Mouse (Mus musculus) olfactory bulb, adult 2 months (tissue): Measurements from ENCODE around the gene Epx. TPM values are rescaled to one million over a fixed set of nuclear protein-coding genes. Genes with fewer than 3 reads are reported as not detected.

Experiments
- H3K27ac ChIP-seq: fragments of 200-500 bp; 2 replicates; pipeline ENCODE4 v1.5.1; 2012; ENCODE audit warnings: low read depth, low read length; ENCODE audit not compliant: insufficient read depth
- H3K4me1 ChIP-seq: fragments of 200-500 bp; 2 replicates; pipeline ENCODE4 v1.6.1; 2012; ENCODE audit warnings: low read length; ENCODE audit not compliant: control insufficient read depth, insufficient read depth
- H3K4me3 ChIP-seq: fragments of 200-500 bp; 2 replicates; pipeline ENCODE4 v1.5.1; 2012; ENCODE audit warnings: mild to moderate bottlenecking, low read depth, low read length, moderate library complexity; ENCODE audit not compliant: insufficient read depth
- CTCF ChIP-seq: fragments of 200-500 bp; IDR thresholded peaks from 2 replicates; pipeline ENCODE4 v1.5.1; 2012; ENCODE audit warnings: low read depth, mild to moderate bottlenecking, low read length, moderate library complexity; ENCODE audit not compliant: insufficient read depth
- POLR2A ChIP-seq: fragments of 200-500 bp; IDR thresholded peaks from 2 replicates; pipeline ENCODE4 v1.6.1; 2012; ENCODE audit warnings: mild to moderate bottlenecking, low read depth, low read length, moderate library complexity; ENCODE audit not compliant: insufficient read depth
- WGBS: fragments of 180-500 bp; shearing (Covaris S2); methylation state at CpG from one replicate; pipeline ENCODE4 v1.1.7; 2018; 5-methylcytosine and 5-hydroxymethylcytosine counted together
- polyA plus RNA-seq: library from polyadenylated mRNA; stranded (reverse); fragments of >200 nt; gene quantifications from 2 replicates; pipeline ENCODE4 v1.2.4, GENCODE M21; 2012; ENCODE audit warnings: low replicate concordance; ENCODE audit not compliant: missing spikeins, insufficient read depth, insufficient read length

Gene Epx
- polyA plus RNA-seq, 1 experiment, result not detected

GRCm38 (mm10) chr11:87852690-87853596 lies 22.4 kb downstream of the Epx start, which contains the start of gene Mks1:
Gene Mks1 (plus strand): TSS chr11:87853215.
- H3K4me1 ChIP-seq, result peaks cover 6% of the 10 kb centered on the region; the same call in 1 of the 2 replicates
- peak; percentile 84 for TF ChIP-seq POLR2A
- no peak for TF ChIP-seq CTCF
- WGBS, result 3% methylated on average over 40 of the region's 40 CpGs
- H3K4me3 ChIP-seq, result peak within 1 kb of the TSS; percentile 60
- peak within 1 kb of the TSS; percentile 47 for H3K27ac ChIP-seq

GRCm38 (mm10) chr11:87847884-87848283 lies 27.5 kb downstream of the Epx start:
- 57% methylated on average over 6 of the region's 6 CpGs for WGBS
- Histone ChIP-seq H3K4me3 (no peak overlapping the region), H3K27ac (no peak overlapping the region), H3K4me1 (peaks cover 3% of the 10 kb centered on the region; the same call in 1 of the 2 replicates)
- no peak for TF ChIP-seq POLR2A
- TF ChIP-seq CTCF, result no peak

- Histone ChIP-seq H3K4me1 (no peaks in the 10 kb centered on the region), H3K27ac (no peak overlapping the region), H3K4me3 (no peak overlapping the region)
- 88% methylated on average over 12 of the region's 12 CpGs for WGBS
- TF ChIP-seq CTCF, result no peak
- no peak for TF ChIP-seq POLR2A
Measured at GRCm38 (mm10) chr11:87846968-87847600, 28.3 kb downstream of the Epx start.

GRCm38 (mm10) chr11:87841436-87841835 lies 33.9 kb downstream of the Epx start:
- H3K4me3 ChIP-seq, result no peak overlapping the region
- TF ChIP-seq CTCF (no peak), POLR2A (no peak)
- no peaks in the 10 kb centered on the region for H3K4me1 ChIP-seq
- no peak overlapping the region for H3K27ac ChIP-seq
- 89% methylated on average over 3 of the region's 3 CpGs for WGBS

GRCm38 (mm10) chr11:87840676-87841075 lies 34.7 kb downstream of the Epx start:
- no peak overlapping the region for H3K27ac ChIP-seq
- WGBS, result 79% methylated on average over 8 of the region's 8 CpGs
- H3K4me3 ChIP-seq, result no peak overlapping the region
- no peak for TF ChIP-seq POLR2A
- TF ChIP-seq CTCF, result no peak
- no peaks in the 10 kb centered on the region for H3K4me1 ChIP-seq

GRCm38 (mm10) chr11:87828239-87828900 lies 47.0 kb downstream of the Epx start, which contains the start of gene Lpo:
Gene Lpo (minus strand): TSS chr11:87828289.
- WGBS, result 43% methylated on average over 10 of the region's 10 CpGs
- peaks cover 2% of the 10 kb centered on the region; the same call in 1 of the 2 replicates for H3K4me1 ChIP-seq
- no peak within 1 kb of the TSS for H3K27ac ChIP-seq
- TF ChIP-seq POLR2A, result no peak
- TF ChIP-seq CTCF, result no peak
- H3K4me3 ChIP-seq, result no peak within 1 kb of the TSS

GRCm38 (mm10) chr11:87821502-87821901 lies 53.8 kb downstream of the Epx start:
- no peak overlapping the region for H3K4me3 ChIP-seq
- TF ChIP-seq POLR2A (no peak), CTCF (no peak)
- 64% methylated on average over 5 of the region's 5 CpGs for WGBS
- H3K4me1 ChIP-seq, result 0 out of 2 replicates have a peak, but pooled peaks cover 5% of the 10 kb centered on the region
- no peak overlapping the region for H3K27ac ChIP-seq

GRCm38 (mm10) chr11:87817443-87817773 lies 57.9 kb downstream of the Epx start:
- Histone ChIP-seq H3K4me1 (0 out of 2 replicates have a peak, but pooled peaks cover 5% of the 10 kb centered on the region), H3K27ac (no peak overlapping the region), H3K4me3 (peak overlapping the region; percentile 47)
- TF ChIP-seq POLR2A, result no peak
- no peak for TF ChIP-seq CTCF
- WGBS, result 38% methylated on average over 4 of the region's 4 CpGs
